Mouse (Mus musculus) kidney, adult 2 months (tissue): Measurements from ENCODE around the gene Efnb2.

Experiments
- CTCF ChIP-seq: fragments of 200-500 bp; conservative IDR thresholded peaks from 2 replicates; pipeline ENCODE4 v1.5.1; 2011; ENCODE audit warnings: low read depth, mild to moderate bottlenecking, control low read depth, low read length, moderate library complexity, mixed read lengths; ENCODE audit not compliant: insufficient read depth, insufficient read length
- POLR2A ChIP-seq: fragments of 200-500 bp; IDR thresholded peaks from one replicate; pipeline ENCODE4 v1.6.1; 2011; ENCODE audit warnings: low read depth, low read length, control low read depth

GRCm38 (mm10) chr8:8599931-8600330, 61.1 kb downstream of the Efnb2 start:
- TF ChIP-seq CTCF (no peak), POLR2A (no peak)
